Mouse (Mus musculus) brain, adult 2 months (tissue): Measurements from ENCODE around the gene Psma3.
"Not testable (repeated sequence)": the region's sequence is repeated elsewhere in the genome, so short reads cannot be mapped to it uniquely, and the experiment has no call there.

Source experiments
- DNase-seq: peaks from one replicate; pipeline ENCODE4 v3.0.0; 2011; ENCODE audit warnings: low read depth, low spot score

Gene Psma3

GRCm38 (mm10) chr12:71001456-71001855 is 27.0 kb downstream of the Psma3 start:
- no peak for DNase-seq

- no peak for DNase-seq
Measured at GRCm38 (mm10) chr12:71003760-71004426, 29.5 kb downstream of the Psma3 start.

GRCm38 (mm10) chr12:71006141-71006540 is 31.7 kb downstream of the Psma3 start:
- no peak for DNase-seq

- no peak for DNase-seq
Measured at GRCm38 (mm10) chr12:71006901-71007300, 32.5 kb downstream of the Psma3 start.

- DNase-seq = peak; percentile 61
Measured at GRCm38 (mm10) chr12:71009769-71010168, 35.3 kb downstream of the Psma3 start.

- DNase-seq = peak; percentile 72
Measured at GRCm38 (mm10) chr12:71014845-71015362, 40.5 kb downstream of the Psma3 start.

- DNase-seq = peak; percentile 100
Measured at GRCm38 (mm10) chr12:71015363-71016210, 41.2 kb downstream of the Psma3 start, which contains the start of gene Arid4a. Gene Arid4a (plus strand): TSS chr12:71015990.

- DNase-seq = no peak
Measured at GRCm38 (mm10) chr12:71016211-71016502, 41.7 kb downstream of the Psma3 start.

GRCm38 (mm10) chr12:71016503-71017241 is 42.3 kb downstream of the Psma3 start:
- DNase-seq = peak; percentile 18

GRCm38 (mm10) chr12:71017242-71017571 is 42.8 kb downstream of the Psma3 start:
- no peak for DNase-seq

GRCm38 (mm10) chr12:71017827-71018226 is 43.4 kb downstream of the Psma3 start:
- DNase-seq = no peak

- peak; percentile 26 for DNase-seq
Measured at GRCm38 (mm10) chr12:71019211-71019610, 44.8 kb downstream of the Psma3 start.

- DNase-seq = no peak
Measured at GRCm38 (mm10) chr12:71024411-71024810, 50.0 kb downstream of the Psma3 start.

- DNase-seq = not testable (repeated sequence)
Measured at GRCm38 (mm10) chr12:71028265-71028664, 53.8 kb downstream of the Psma3 start.

- no peak for DNase-seq
Measured at GRCm38 (mm10) chr12:71030260-71030659, 55.8 kb downstream of the Psma3 start.

GRCm38 (mm10) chr12:71030722-71031121 is 56.3 kb downstream of the Psma3 start:
- DNase-seq = no peak

GRCm38 (mm10) chr12:71035826-71036225 is 61.4 kb downstream of the Psma3 start:
- no peak for DNase-seq

GRCm38 (mm10) chr12:71036729-71037404 is 62.4 kb downstream of the Psma3 start:
- no peak for DNase-seq

GRCm38 (mm10) chr12:71040462-71040861 is 66.0 kb downstream of the Psma3 start:
- no peak for DNase-seq

GRCm38 (mm10) chr12:71042451-71042850 is 68.0 kb downstream of the Psma3 start:
- no peak for DNase-seq

- DNase-seq = no peak
Measured at GRCm38 (mm10) chr12:71043571-71043970, 69.2 kb downstream of the Psma3 start.

GRCm38 (mm10) chr12:71044488-71044887 is 70.1 kb downstream of the Psma3 start:
- DNase-seq = no peak
